Mouse (Mus musculus) hindlimb bud, embryonic 11.5 days (tissue): ENCODE data around the gene Sgms1.

Source experiments
- DNase-seq: peaks from one replicate; pipeline ENCODE4 v3.0.0-alpha.2; 2012; ENCODE audit warnings: low read depth, low spot score; ENCODE audit errors: extremely low spot score

The Sgms1 gene

GRCm38 (mm10) chr19:32386556-32387402, 2.7 kb downstream of the Sgms1 start:
- DNase-seq = no peak

- no peak for DNase-seq
Measured at GRCm38 (mm10) chr19:32383738-32384137, 5.8 kb downstream of the Sgms1 start.

GRCm38 (mm10) chr19:32381511-32381961, 8.0 kb downstream of the Sgms1 start:
- DNase-seq = no peak

- DNase-seq = no peak
Measured at GRCm38 (mm10) chr19:32380748-32381147, 8.8 kb downstream of the Sgms1 start.

GRCm38 (mm10) chr19:32379239-32379920, 10.1 kb downstream of the Sgms1 start:
- no peak for DNase-seq

GRCm38 (mm10) chr19:32378581-32378980, 10.9 kb downstream of the Sgms1 start:
- DNase-seq = no peak

GRCm38 (mm10) chr19:32377701-32378325, 11.7 kb downstream of the Sgms1 start:
- no peak for DNase-seq

- DNase-seq = no peak
Measured at GRCm38 (mm10) chr19:32376886-32377535, 12.5 kb downstream of the Sgms1 start.

GRCm38 (mm10) chr19:32376054-32376453, 13.5 kb downstream of the Sgms1 start:
- DNase-seq = no peak

- no peak for DNase-seq
Measured at GRCm38 (mm10) chr19:32375473-32375985, 14.0 kb downstream of the Sgms1 start.

GRCm38 (mm10) chr19:32374751-32375150, 14.8 kb downstream of the Sgms1 start:
- DNase-seq = no peak

- no peak for DNase-seq
Measured at GRCm38 (mm10) chr19:32373865-32374655, 15.5 kb downstream of the Sgms1 start.

GRCm38 (mm10) chr19:32372373-32372772, 17.1 kb downstream of the Sgms1 start:
- no peak for DNase-seq

- no peak for DNase-seq
Measured at GRCm38 (mm10) chr19:32367333-32367732, 22.2 kb downstream of the Sgms1 start.

- DNase-seq = no peak
Measured at GRCm38 (mm10) chr19:32366406-32366805, 23.1 kb downstream of the Sgms1 start.

- DNase-seq = no peak
Measured at GRCm38 (mm10) chr19:32365111-32365510, 24.4 kb downstream of the Sgms1 start.

- no peak for DNase-seq
Measured at GRCm38 (mm10) chr19:32363587-32363986, 25.9 kb downstream of the Sgms1 start.

- DNase-seq = no peak
Measured at GRCm38 (mm10) chr19:32362520-32362919, 27.0 kb downstream of the Sgms1 start.

- DNase-seq = no peak
Measured at GRCm38 (mm10) chr19:32360989-32361698, 28.4 kb downstream of the Sgms1 start.

GRCm38 (mm10) chr19:32360546-32360945, 29.0 kb downstream of the Sgms1 start:
- DNase-seq = no peak
